16 mouse cellular contexts compared by ENCODE assay signal in the genomic region with DNA sequence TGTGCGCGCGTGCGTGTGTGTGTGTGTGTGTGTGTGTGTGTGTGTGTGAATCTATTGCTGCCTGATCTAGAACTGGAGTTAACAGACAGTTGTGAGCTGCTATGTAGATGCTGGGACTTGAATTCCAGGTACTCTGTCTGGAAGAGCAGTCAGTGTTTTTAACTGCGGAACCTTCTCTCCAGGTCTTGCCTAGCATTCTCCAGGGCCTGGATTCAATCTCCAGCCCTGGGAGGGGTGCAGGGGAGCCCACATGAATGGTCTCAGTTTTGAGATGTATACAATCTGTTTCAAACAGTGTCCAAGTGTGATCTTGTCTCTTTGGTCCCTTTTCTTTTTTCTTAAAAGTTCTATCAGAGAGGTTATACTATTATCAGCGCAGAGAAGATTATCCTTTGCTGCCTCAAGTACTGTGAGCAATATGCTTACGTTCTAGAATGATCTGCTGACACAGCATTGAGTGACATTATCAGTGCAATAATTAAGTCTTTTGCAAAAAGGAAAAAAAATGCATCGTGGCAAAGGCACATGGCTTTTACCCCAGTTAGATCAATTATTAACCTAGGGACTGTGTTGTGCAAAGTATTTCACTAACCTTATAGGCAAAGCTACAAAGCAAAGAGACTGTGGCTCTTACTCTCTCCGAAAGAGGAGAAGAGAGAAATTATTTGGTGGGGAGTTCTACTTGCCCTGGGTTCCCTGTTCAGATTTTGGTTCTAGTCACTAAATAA. TPM values are rescaled to one million over a fixed set of nuclear protein-coding genes. Genes with fewer than 3 reads are reported as not detected.
DNase-seq lines count a peak whose midpoint lies in the region; ATAC-seq and TF ChIP-seq lines count a peak whose summit lies in the region.
"Had no signal": no experiment of that assay in that cellular context is flagged by ENCODE, and none has a peak within 500 bp of the region (broad histone marks: within the 10 kb centered on the region; RNA-seq: fewer than 3 reads in every experiment).

No protein-coding gene starts in this region.

- no peaks in the 10 kb centered on the region for H3K4me1 ChIP-seq in midbrain, embryonic 11.5 days (ENCODE audit: control insufficient read depth, insufficient read depth, low read length)
- peaks cover 4% of the 10 kb centered on the region; the same call in 1 of the 2 replicates for H3K4me1 ChIP-seq in midbrain, embryonic 10.5 days
- H3K4me1 ChIP-seq in kidney, postnatal 0 days (replicated peaks; ENCODE audit: insufficient read depth, low read length): no peaks in the 10 kb centered on the region
- H3K4me1 ChIP-seq in liver, embryonic 16.5 days (ENCODE audit: control insufficient read depth, low read depth, low read length): no peaks in the 10 kb centered on the region; the same call in 1 of the 2 replicates
- H3K4me1 ChIP-seq: forebrain, embryonic 13.5 days; neural tube, embryonic 12.5 days had no signal

- DNase-seq in midbrain, embryonic 11.5 days (ENCODE audit: low spot score, missing footprints): peak; percentile 64
- no peak for DNase-seq in midbrain, embryonic 10.5 days (ENCODE audit: low spot score)
- DNase-seq in kidney, postnatal 0 days (ENCODE audit: low spot score): no peak
- no peak for DNase-seq in embryo, embryonic 9.5 days (ENCODE audit: extremely low spot score)
- no peak for DNase-seq in urinary bladder, adult 2 months (ENCODE audit: low spot score)
- DNase-seq in lung, postnatal 25 days (ENCODE audit: low spot score): no peak
- DNase-seq: adrenal gland, postnatal 25 days; cerebellum, adult 9-11 months; embryo, embryonic 11 days; heart, postnatal 4 days; thymus, postnatal 36 days had no signal

- H3K36me3 ChIP-seq in midbrain, embryonic 11.5 days (ENCODE audit: control insufficient read depth, insufficient read depth, low read length): no peaks in the 10 kb centered on the region
- H3K36me3 ChIP-seq in midbrain, embryonic 10.5 days: no peaks in the 10 kb centered on the region
- no peaks in the 10 kb centered on the region for H3K36me3 ChIP-seq in kidney, postnatal 0 days (ENCODE audit: insufficient read depth, low read length)
- H3K36me3 ChIP-seq in liver, embryonic 16.5 days (ENCODE audit: control insufficient read depth, insufficient read depth): no peaks in the 10 kb centered on the region
- H3K36me3 ChIP-seq: heart, embryonic 13.5 days; neural tube, embryonic 12.5 days had no signal

- no peak for ATAC-seq in midbrain, embryonic 11.5 days (ENCODE audit: low FRiP score)
- no peak for ATAC-seq in kidney, postnatal 0 days (replicated peaks; ENCODE audit: low FRiP score, low read depth)
- ATAC-seq in liver, embryonic 16.5 days (ENCODE audit: low read depth): peak; percentile 75
- ATAC-seq: forebrain, embryonic 13.5 days; hindbrain, postnatal 0 days had no signal

- H3K27ac ChIP-seq in midbrain, embryonic 11.5 days (ENCODE audit: low read depth, low read length): no peak overlapping the region
- no peak overlapping the region for H3K27ac ChIP-seq in midbrain, embryonic 10.5 days (replicated peaks)
- peak overlapping the region; percentile 70 for H3K27ac ChIP-seq in kidney, postnatal 0 days
- H3K27ac ChIP-seq in liver, embryonic 16.5 days (ENCODE audit: low read length): peak overlapping the region; percentile 79
- H3K27ac ChIP-seq: forebrain, embryonic 13.5 days; heart, embryonic 13.5 days; hindbrain, postnatal 0 days; neural tube, embryonic 12.5 days had no signal

- no peaks in the 10 kb centered on the region for H3K9me3 ChIP-seq in midbrain, embryonic 11.5 days (ENCODE audit: control insufficient read depth, low read length)
- no peaks in the 10 kb centered on the region for H3K9me3 ChIP-seq in midbrain, embryonic 10.5 days (replicated peaks)
- H3K9me3 ChIP-seq in kidney, postnatal 0 days (replicated peaks; ENCODE audit: low read length): no peaks in the 10 kb centered on the region
- H3K9me3 ChIP-seq in liver, embryonic 16.5 days (replicated peaks; ENCODE audit: control insufficient read depth, low read length): no peaks in the 10 kb centered on the region
- H3K9me3 ChIP-seq: forebrain, embryonic 13.5 days; heart, embryonic 13.5 days; neural tube, embryonic 12.5 days had no signal

- H3K9ac ChIP-seq in midbrain, embryonic 11.5 days (ENCODE audit: low read length): no peak overlapping the region
- no peak overlapping the region for H3K9ac ChIP-seq in kidney, postnatal 0 days (ENCODE audit: low read depth, low read length)
- H3K9ac ChIP-seq in liver, embryonic 16.5 days (ENCODE audit: low read depth, low read length): no peak overlapping the region
- H3K9ac ChIP-seq: forebrain, embryonic 13.5 days; heart, embryonic 13.5 days; neural tube, embryonic 12.5 days had no signal

- H3K4me3 ChIP-seq in midbrain, embryonic 11.5 days (ENCODE audit: low read depth, low read length): no peak overlapping the region
- H3K4me3 ChIP-seq in midbrain, embryonic 10.5 days: no peak overlapping the region
- H3K4me3 ChIP-seq in kidney, postnatal 0 days (replicated peaks; ENCODE audit: low read depth, low read length): no peak overlapping the region
- H3K4me3 ChIP-seq in liver, embryonic 16.5 days (ENCODE audit: low read depth, low read length): no peak overlapping the region
- H3K4me3 ChIP-seq: forebrain, embryonic 13.5 days; heart, embryonic 13.5 days; neural tube, embryonic 12.5 days had no signal

- no peaks in the 10 kb centered on the region for H3K27me3 ChIP-seq in midbrain, embryonic 11.5 days (ENCODE audit: control insufficient read depth, insufficient read depth, low read length)
- no peaks in the 10 kb centered on the region for H3K27me3 ChIP-seq in midbrain, embryonic 10.5 days (ENCODE audit: low read depth, poor library complexity, severe bottlenecking)
- H3K27me3 ChIP-seq in kidney, postnatal 0 days (ENCODE audit: insufficient read depth, low read length): no peaks in the 10 kb centered on the region
- no peaks in the 10 kb centered on the region for H3K27me3 ChIP-seq in liver, embryonic 16.5 days (ENCODE audit: control insufficient read depth, insufficient read depth, low read depth, low read length)
- H3K27me3 ChIP-seq: forebrain, embryonic 13.5 days; heart, embryonic 13.5 days; neural tube, embryonic 12.5 days had no signal

- TF ChIP-seq CTCF in kidney, postnatal 0 days (IDR thresholded peaks at IDR 0.05; ENCODE audit: low read depth): no peak

- H3K4me2 ChIP-seq in midbrain, embryonic 11.5 days: no peak overlapping the region
- H3K4me2 ChIP-seq in kidney, postnatal 0 days (ENCODE audit: low read length): no peak overlapping the region
- 0 out of 2 replicates have a peak overlapping the region, but pooled peaks have one; percentile 9 for H3K4me2 ChIP-seq in liver, embryonic 16.5 days (ENCODE audit: low read depth, low read length)
- H3K4me2 ChIP-seq: forebrain, embryonic 13.5 days; heart, embryonic 13.5 days; neural tube, embryonic 12.5 days had no signal

- 86% methylated on average over 9 of the region's 9 CpGs for WGBS in midbrain, embryonic 11.5 days
- 88% methylated on average over 9 of the region's 9 CpGs for WGBS in midbrain, embryonic 10.5 days
- 78% methylated on average over 9 of the region's 9 CpGs for WGBS in kidney, postnatal 0 days
- 70% methylated on average over 9 of the region's 9 CpGs for WGBS in liver, embryonic 16.5 days (ENCODE audit: insufficient replicate concordance)

RNA-seq across cellular contexts. Expression of a gene that starts 32.0 kb away (rescaled TPM):
- 75.9 and 87.4 TPM in 2 replicates for polyA plus RNA-seq in midbrain, embryonic 11.5 days (2014; fragmentation: Nextera tagmentation; extraction: Ambion mirVana)
- polyA plus RNA-seq in midbrain, embryonic 10.5 days (2016; fragmentation: Nextera tagmentation; extraction: Ambion mirVana): 112 and 130 TPM in 2 replicates
- 103 and 111 TPM in 2 replicates for polyA plus RNA-seq in kidney, postnatal 0 days (2015; fragmentation: Nextera tagmentation; extraction: Ambion mirVana)
- 39.9 and 56.3 TPM in 2 replicates for polyA plus RNA-seq in liver, embryonic 16.5 days (2015; fragmentation: Nextera tagmentation; extraction: Ambion mirVana)
- polyA plus RNA-seq in urinary bladder, adult 2 months (2012; rRNA removed): 93.5 and 95.0 TPM in 2 replicates

RNA-seq across cellular contexts. Expression of a gene that starts 56.5 kb away (rescaled TPM):
- polyA plus RNA-seq in midbrain, embryonic 11.5 days (2014; fragmentation: Nextera tagmentation; extraction: Ambion mirVana): 248 and 272 TPM in 2 replicates
- 219 and 222 TPM in 2 replicates for polyA plus RNA-seq in midbrain, embryonic 10.5 days (2016; fragmentation: Nextera tagmentation; extraction: Ambion mirVana)
- 322 and 341 TPM in 2 replicates for polyA plus RNA-seq in kidney, postnatal 0 days (2015; fragmentation: Nextera tagmentation; extraction: Ambion mirVana)
- 93.3 and 96.9 TPM in 2 replicates for polyA plus RNA-seq in liver, embryonic 16.5 days (2015; fragmentation: Nextera tagmentation; extraction: Ambion mirVana)
- polyA plus RNA-seq in urinary bladder, adult 2 months (2012; rRNA removed): 195 and 199 TPM in 2 replicates

Comparison
In these comparisons a context has a peak if more than half of its experiments do, and no peak if none do; other contexts are left out.
1. H3K27ac ChIP-seq: peak in kidney, postnatal 0 days (single experiment) and liver, embryonic 16.5 days (single experiment); none in midbrain, embryonic 11.5 days (single experiment) and midbrain, embryonic 10.5 days (single experiment).